Mouse (Mus musculus) stomach, postnatal 0 days (tissue): Measurements from ENCODE around the gene Nfib.

ENCODE experiments used
- CTCF ChIP-seq: IDR thresholded peaks from 2 replicates; pipeline ENCODE4 v1.5.1; 2016; ENCODE audit warnings: antibody characterized with exemption, low read depth, mild to moderate bottlenecking, moderate library complexity
- EP300 ChIP-seq: optimal IDR thresholded peaks from 2 replicates; pipeline ENCODE3; 2016; ENCODE audit warnings: antibody characterized with exemption

GRCm38 (mm10) chr4:82477742-82478141 lies 227.8 kb downstream of the Nfib start:
- TF ChIP-seq CTCF (no peak), EP300 (no peak)
